Mouse (Mus musculus) midbrain, postnatal 0 days (tissue): Measurements from ENCODE around the gene Galnt12. TPM values are rescaled to one million over a fixed set of nuclear protein-coding genes. Genes with fewer than 3 reads are reported as not detected.

Source experiments
- ATAC-seq: fragments of 200-750 bp; cut with Nextera tagmentation; 2 replicates; pipeline ENCODE4 v1.8.0; 2017; ENCODE audit warnings: moderate number of reproducible peaks, mild to moderate bottlenecking, moderate TSS enrichment, moderate library complexity; ENCODE audit not compliant: low FRiP score
- DNase-seq: peaks from one replicate; pipeline ENCODE4 v3.0.0-alpha.2; 2015; ENCODE audit warnings: low spot score
- H3K27ac ChIP-seq: fragments of 300-500 bp; sonication (generic); 2 replicates; pipeline ENCODE4 v1.5.1; 2014; ENCODE audit warnings: low read depth, mild to moderate bottlenecking, low read length, mixed read lengths
- H3K27me3 ChIP-seq: fragments of 300-500 bp; sonication (generic); 2 replicates; pipeline ENCODE4 v1.6.1; 2014; ENCODE audit warnings: low read length, control low read depth, mixed read lengths; ENCODE audit not compliant: insufficient read depth
- H3K36me3 ChIP-seq: fragments of 300-500 bp; sonication (generic); 2 replicates; pipeline ENCODE4 v1.6.1; 2014; ENCODE audit warnings: low read length, control low read depth, mixed read lengths; ENCODE audit not compliant: insufficient read depth
- H3K4me1 ChIP-seq: fragments of 300-500 bp; sonication (generic); 2 replicates; pipeline ENCODE4 v1.6.1; 2014; ENCODE audit warnings: mild to moderate bottlenecking, control low read depth, antibody characterized with exemption, low read length, mixed read lengths; ENCODE audit not compliant: insufficient read depth
- H3K4me2 ChIP-seq: fragments of 300-500 bp; sonication (generic); 2 replicates; pipeline ENCODE4 v1.6.1; 2014; ENCODE audit warnings: low read depth, mild to moderate bottlenecking, low read length, mixed read lengths; ENCODE audit not compliant: poor library complexity, severe bottlenecking
- H3K4me3 ChIP-seq: fragments of 300-500 bp; sonication (generic); 2 replicates; pipeline ENCODE4 v1.5.1; 2014; ENCODE audit warnings: low read depth, mild to moderate bottlenecking, low read length, moderate library complexity
- H3K9ac ChIP-seq: fragments of 300-500 bp; sonication (generic); replicated peaks from 2 replicates; pipeline ENCODE4 v1.6.1; 2014; ENCODE audit warnings: mild to moderate bottlenecking, low read length, moderate library complexity, mixed read lengths; ENCODE audit not compliant: poor library complexity, severe bottlenecking
- H3K9me3 ChIP-seq: fragments of 300-500 bp; sonication (generic); 2 replicates; pipeline ENCODE4 v1.6.1; 2016; ENCODE audit warnings: low read length, control low read depth
- CTCF ChIP-seq: IDR thresholded peaks from 2 replicates; pipeline ENCODE4 v1.5.1; 2016; ENCODE audit warnings: antibody characterized with exemption, mild to moderate bottlenecking
- WGBS: fragments of 180-500 bp; shearing (Covaris S2); extraction: QIAGEN DNeasy Blood & Tissue Kit; methylation state at CpG from one replicate; pipeline ENCODE4 v1.1.7; 2014; 5-methylcytosine and 5-hydroxymethylcytosine counted together
- polyA plus RNA-seq: library from polyadenylated mRNA; unstranded; fragments of >200 nt; fragmentation: Nextera tagmentation; extraction: Ambion mirVana; gene quantifications from 2 replicates; pipeline ENCODE4 v1.2.1, GENCODE M21; 2015
- total RNA-seq: library from RNA; depleted of rRNA; stranded (reverse); fragments of >200 nt; gene quantifications from 2 replicates; pipeline ENCODE4 v1.2.3, GENCODE M21; 2014

The Galnt12 gene
- total and polyA plus RNA-seq, 2 experiments from 2014 or later, result 0.82 to 1.1 TPM

GRCm38 (mm10) chr4:47088671-47089070 is 3.0 kb upstream of the Galnt12 start:
- no peak for TF ChIP-seq CTCF
- Histone ChIP-seq H3K4me1 (peaks cover 5% of the 10 kb centered on the region; the same call in 1 of the 2 replicates), H3K27ac (no peak overlapping the region), H3K4me3 (no peak overlapping the region), H3K9me3 (no peaks in the 10 kb centered on the region), H3K9ac (no peak overlapping the region), H3K36me3 (no peaks in the 10 kb centered on the region), H3K27me3 (0 out of 2 replicates have a peak, but pooled peaks cover 4% of the 10 kb centered on the region), H3K4me2 (no peak overlapping the region)
- ATAC-seq (no peak), DNase-seq (no peak)
- 83% methylated on average over 7 of the region's 7 CpGs for WGBS

GRCm38 (mm10) chr4:47092387-47093021 is 795 bp downstream of the Galnt12 start:
- no peaks in the 10 kb centered on the region for H3K9me3 ChIP-seq
- peaks cover 5% of the 10 kb centered on the region; the same call in 1 of the 2 replicates for H3K4me1 ChIP-seq
- TF ChIP-seq CTCF, result no peak
- peak overlapping the region; percentile 68 for H3K4me3 ChIP-seq
- 0 out of 2 replicates have a peak, but pooled peaks cover 11% of the 10 kb centered on the region for H3K27me3 ChIP-seq
- DNase-seq, result no peak
- no peak for ATAC-seq
- peak overlapping the region; percentile 99 for H3K4me2 ChIP-seq
- WGBS, result 4% methylated on average over 21 of the region's 21 CpGs
- H3K27ac ChIP-seq, result no peak overlapping the region
- H3K36me3 ChIP-seq, result no peaks in the 10 kb centered on the region
- H3K9ac ChIP-seq, result peak overlapping the region; percentile 68

- Histone ChIP-seq H3K4me3 (no peak overlapping the region), H3K4me2 (no peak overlapping the region; the same call in 1 of the 2 replicates), H3K9me3 (no peaks in the 10 kb centered on the region), H3K27ac (no peak overlapping the region), H3K27me3 (0 out of 2 replicates have a peak, but pooled peaks cover 11% of the 10 kb centered on the region), H3K4me1 (peaks cover 5% of the 10 kb centered on the region; the same call in 1 of the 2 replicates), H3K9ac (no peak overlapping the region), H3K36me3 (no peaks in the 10 kb centered on the region)
- ATAC-seq (no peak), DNase-seq (no peak)
- WGBS, result 22% methylated on average over 9 of the region's 9 CpGs
- no peak for TF ChIP-seq CTCF
These were observed 1.5 kb downstream of the Galnt12 start for GRCm38 (mm10) chr4:47093161-47093560.

- no peak overlapping the region for H3K4me3 ChIP-seq
- WGBS, result 26% methylated on average over 6 of the region's 6 CpGs
- H3K27me3 ChIP-seq, result 0 out of 2 replicates have a peak, but pooled peaks cover 11% of the 10 kb centered on the region
- no peak overlapping the region for H3K4me2 ChIP-seq
- H3K9me3 ChIP-seq, result no peaks in the 10 kb centered on the region
- no peaks in the 10 kb centered on the region for H3K36me3 ChIP-seq
- TF ChIP-seq CTCF, result no peak
- peaks cover 5% of the 10 kb centered on the region; the same call in 1 of the 2 replicates for H3K4me1 ChIP-seq
- no peak for ATAC-seq
- no peak overlapping the region for H3K27ac ChIP-seq
- H3K9ac ChIP-seq, result no peak overlapping the region
- no peak for DNase-seq
These were observed 1.9 kb downstream of the Galnt12 start for GRCm38 (mm10) chr4:47093647-47094046.

- Histone ChIP-seq H3K9ac (no peak overlapping the region), H3K27ac (no peak overlapping the region), H3K4me2 (no peak overlapping the region), H3K9me3 (no peaks in the 10 kb centered on the region), H3K4me3 (no peak overlapping the region), H3K36me3 (no peaks in the 10 kb centered on the region), H3K4me1 (no peaks in the 10 kb centered on the region), H3K27me3 (no peaks in the 10 kb centered on the region)
- ATAC-seq (no peak), DNase-seq (no peak)
- WGBS, result 95% methylated on average over 10 of the region's 10 CpGs
- no peak for TF ChIP-seq CTCF
These were observed 11.9 kb downstream of the Galnt12 start for GRCm38 (mm10) chr4:47103561-47103960.

- 38% methylated on average over 9 of the region's 9 CpGs for WGBS
- Histone ChIP-seq H3K9me3 (no peaks in the 10 kb centered on the region), H3K27me3 (no peaks in the 10 kb centered on the region), H3K4me3 (no peak overlapping the region), H3K4me1 (peaks cover 2% of the 10 kb centered on the region; the same call in 1 of the 2 replicates), H3K4me2 (no peak overlapping the region), H3K27ac (peak overlapping the region; percentile 68), H3K9ac (0 out of 2 replicates have a peak overlapping the region, but pooled peaks have one; percentile 19), H3K36me3 (no peaks in the 10 kb centered on the region)
- ATAC-seq (peak; percentile 53), DNase-seq (no peak)
- TF ChIP-seq CTCF, result no peak
These were observed 20.2 kb downstream of the Galnt12 start for GRCm38 (mm10) chr4:47111885-47112284.
